Mouse (Mus musculus): ENCODE data around the gene Hdac9.
A peak's percentile ranks its signal among the peaks of the same experiment; 100 is the strongest.

The Hdac9 gene

GRCm38 (mm10) chr12:34220051-34220926 is 696.6 kb downstream of the Hdac9 start:
- DNase-seq (ENCODE audit: low spot score) = no peak

DNA sequence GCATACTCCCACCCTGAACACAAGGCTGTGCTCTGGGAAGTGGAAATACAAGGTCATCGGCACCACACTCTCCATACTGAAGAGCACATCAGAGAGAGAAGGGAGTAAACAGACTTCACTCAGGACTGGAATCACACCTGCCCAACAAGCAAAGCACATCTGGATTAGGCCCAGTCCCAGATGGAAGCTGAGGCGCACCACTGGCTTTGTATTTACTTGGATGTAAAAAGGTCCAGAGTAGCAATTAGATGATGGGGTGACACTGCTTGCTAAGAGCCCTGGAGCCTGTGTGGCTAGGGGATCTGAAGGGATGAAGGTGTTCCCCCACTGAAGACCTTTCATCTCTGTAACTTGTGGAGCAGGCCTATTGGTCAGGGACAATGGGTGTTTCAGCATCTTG is 698.3 kb downstream of the Hdac9 start:
- no peak for DNase-seq (ENCODE audit: low spot score)

- peak; percentile 30 for DNase-seq (ENCODE audit: low spot score)
These were observed 701.6 kb downstream of the Hdac9 start for GRCm38 (mm10) chr12:34215023-34216020.

DNA sequence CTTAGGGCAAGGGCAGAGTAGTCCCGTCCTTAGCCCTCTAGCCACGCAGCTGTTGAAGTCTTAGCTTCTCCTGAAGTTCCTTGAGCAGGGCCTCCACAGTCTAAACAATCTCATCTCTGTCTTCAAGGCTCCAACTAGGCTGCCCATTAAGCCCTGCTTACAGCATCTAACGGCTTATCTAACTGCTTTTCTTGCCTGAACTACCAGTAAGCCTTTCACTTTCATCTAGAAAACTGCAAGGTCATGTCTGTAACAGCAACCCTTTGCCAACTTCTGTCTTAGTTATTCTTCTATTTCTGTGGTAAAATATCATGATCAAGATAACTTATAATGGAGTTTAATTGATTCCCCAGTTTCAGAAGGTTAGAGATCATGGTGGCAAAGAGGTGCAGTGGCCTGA is 704.7 kb downstream of the Hdac9 start:
- DNase-seq (ENCODE audit: low spot score) = no peak

DNA sequence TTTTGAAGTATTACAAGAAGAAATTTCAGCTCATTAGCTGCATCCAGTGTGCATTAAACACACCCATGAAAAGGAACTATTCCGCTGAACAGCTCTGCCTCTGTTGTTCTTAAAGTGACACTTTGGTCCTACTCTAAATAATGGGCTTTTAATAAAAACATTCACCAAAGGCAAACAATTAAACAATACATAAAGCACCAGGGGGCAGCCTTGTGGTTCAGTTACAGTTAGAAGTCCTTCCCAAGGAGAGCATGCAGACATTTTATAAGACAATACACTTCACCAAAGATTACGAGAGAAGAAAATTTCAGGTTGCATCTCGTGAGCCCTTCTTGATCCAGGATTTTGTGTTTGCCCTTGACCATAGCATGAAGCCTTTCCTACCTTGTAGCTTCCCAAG is 715.4 kb downstream of the Hdac9 start:
- no peak for DNase-seq (ENCODE audit: low spot score)

DNA sequence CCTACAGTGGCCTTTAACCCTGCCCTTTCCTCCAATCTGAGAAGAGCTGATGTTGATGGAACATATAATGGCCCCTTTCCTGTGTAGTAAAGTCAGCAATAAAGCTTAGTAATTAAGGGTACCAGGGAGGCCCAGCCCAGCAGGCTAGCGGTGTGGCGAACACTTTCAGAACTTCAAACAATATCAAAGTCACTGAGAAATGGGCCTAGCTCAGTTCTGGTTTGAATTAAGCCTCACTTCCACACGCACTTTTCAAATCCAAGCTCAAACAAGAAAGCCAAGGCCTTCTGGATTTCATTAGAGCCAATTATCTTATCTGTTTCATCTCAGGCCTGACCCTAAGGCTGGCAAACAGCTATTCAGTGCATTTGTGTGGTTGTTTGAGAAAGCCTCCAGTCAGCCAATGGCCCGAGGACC is 716.9 kb downstream of the Hdac9 start:
- no peak for DNase-seq (ENCODE audit: low spot score)

DNA sequence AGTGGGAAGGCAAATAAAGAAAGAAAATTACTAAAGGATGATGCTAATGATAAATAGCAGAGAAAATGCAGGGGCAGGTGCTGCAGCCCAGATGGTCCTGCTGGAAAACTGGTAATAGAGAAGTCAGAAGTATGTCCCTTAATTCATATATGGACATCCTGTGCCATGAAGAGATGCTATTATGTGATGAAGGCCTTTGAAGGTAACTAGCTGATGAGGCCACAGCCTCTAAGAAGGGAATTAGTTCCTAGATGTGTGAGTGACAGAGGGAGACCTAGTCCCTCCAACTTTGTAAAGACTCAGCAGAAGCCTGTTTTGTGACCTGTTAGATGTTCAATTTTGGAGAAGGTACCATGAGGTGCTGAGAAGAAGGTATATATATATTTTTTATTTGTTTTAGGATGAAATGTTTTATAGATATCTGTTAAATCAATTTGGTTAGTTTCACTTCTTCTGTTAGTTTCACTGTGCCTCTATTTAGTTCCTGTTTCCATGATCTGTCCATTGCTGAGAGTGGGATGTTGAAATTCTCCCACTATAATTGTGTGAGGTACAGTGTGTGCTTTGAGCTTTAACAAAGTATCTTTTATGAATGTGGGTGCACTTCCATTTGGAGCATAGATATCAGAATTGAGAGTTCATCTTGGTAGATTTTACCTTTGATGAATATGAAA is 721.6 kb downstream of the Hdac9 start:
- no peak for DNase-seq (ENCODE audit: low spot score)

GRCm38 (mm10) chr12:34194116-34194515 is 722.8 kb downstream of the Hdac9 start:
- DNase-seq (ENCODE audit: low spot score) = no peak

GRCm38 (mm10) chr12:34191246-34191645 is 725.6 kb downstream of the Hdac9 start:
- no peak for DNase-seq (ENCODE audit: low spot score)

- no peak for DNase-seq (ENCODE audit: low spot score)
These were observed 738.0 kb downstream of the Hdac9 start for GRCm38 (mm10) chr12:34178931-34179330.

DNA sequence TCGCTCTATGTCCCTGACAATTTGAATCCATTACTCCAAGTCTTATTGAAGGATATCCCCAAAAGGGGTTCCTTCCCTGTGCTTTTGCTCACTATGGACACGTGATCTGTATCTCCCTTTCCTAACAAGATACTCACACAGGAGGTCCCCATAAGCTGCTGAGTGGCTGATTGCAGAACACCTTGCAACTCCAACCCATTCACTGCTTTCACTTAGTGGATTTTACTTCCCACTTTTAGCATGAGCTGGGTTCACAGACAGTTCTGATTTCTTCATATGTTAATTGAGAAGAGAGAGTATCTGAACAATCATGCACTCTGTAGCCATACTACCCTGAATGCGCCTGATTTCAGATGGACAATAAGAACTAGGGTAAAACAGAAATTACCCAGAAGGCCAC is 740.1 kb downstream of the Hdac9 start:
- no peak for DNase-seq (ENCODE audit: low spot score)

DNA sequence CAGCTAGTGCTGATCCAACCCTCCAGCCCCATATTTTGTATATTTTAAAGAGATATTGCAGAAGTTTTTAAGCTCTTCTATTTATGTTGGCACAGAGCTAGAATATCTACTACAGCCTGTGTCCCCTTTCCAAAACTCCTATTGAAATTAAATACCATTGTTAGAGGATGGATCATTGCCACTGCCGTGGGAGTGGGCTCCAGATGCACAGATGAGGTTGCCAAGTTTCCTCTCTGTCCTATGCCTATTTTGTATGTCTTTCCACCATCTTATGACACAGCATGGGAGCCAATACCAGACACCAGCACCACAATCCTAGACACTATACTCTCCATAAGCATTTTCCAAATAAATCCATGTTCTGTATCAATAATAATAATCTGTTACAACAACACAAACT is 743.9 kb downstream of the Hdac9 start:
- no peak for DNase-seq (ENCODE audit: low spot score)

DNA sequence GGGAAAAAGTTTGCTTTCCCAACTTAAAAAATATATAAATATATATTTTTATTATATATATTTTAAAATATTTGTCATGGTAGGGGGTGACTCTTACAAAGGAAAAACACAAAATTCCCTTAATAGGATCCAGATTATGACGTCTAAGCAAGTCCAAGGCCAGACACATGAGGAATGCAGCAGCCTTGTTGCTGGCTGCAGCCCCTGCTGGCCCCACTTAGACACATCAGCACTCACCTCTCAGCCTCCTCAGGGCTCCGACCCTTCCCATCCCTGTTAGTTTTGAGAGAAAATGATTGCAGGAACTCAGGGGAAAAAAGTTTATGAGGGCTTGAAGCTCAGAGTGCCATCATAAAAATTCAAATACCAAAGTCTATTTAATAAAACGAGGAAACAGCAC is 746.3 kb downstream of the Hdac9 start:
- no peak for DNase-seq (ENCODE audit: low spot score)

GRCm38 (mm10) chr12:34165674-34166073 is 751.2 kb downstream of the Hdac9 start:
- DNase-seq (ENCODE audit: low spot score) = no peak

- no peak for DNase-seq (ENCODE audit: low spot score)
These were observed 760.6 kb downstream of the Hdac9 start for GRCm38 (mm10) chr12:34156301-34156700.

DNA sequence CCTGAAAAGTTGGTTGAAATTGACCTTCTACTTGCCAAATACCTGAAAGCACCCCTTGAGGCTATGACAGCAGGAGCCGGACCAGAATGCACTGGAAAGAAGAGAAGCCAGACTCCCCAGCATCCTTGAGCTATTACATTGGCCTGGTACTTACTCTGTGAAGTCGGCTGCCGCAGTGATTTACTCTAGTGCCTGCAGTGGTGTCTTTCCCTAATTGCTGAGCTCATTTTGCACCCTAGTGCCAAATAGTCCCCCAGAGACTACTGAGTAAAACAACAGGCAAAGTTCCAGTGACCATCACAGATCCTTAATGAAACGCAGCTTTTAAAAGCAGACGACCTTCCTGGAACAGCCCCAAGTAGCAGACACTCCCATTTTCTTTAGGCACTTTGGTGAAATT is 761.2 kb downstream of the Hdac9 start:
- no peak for DNase-seq (ENCODE audit: low spot score)

DNA sequence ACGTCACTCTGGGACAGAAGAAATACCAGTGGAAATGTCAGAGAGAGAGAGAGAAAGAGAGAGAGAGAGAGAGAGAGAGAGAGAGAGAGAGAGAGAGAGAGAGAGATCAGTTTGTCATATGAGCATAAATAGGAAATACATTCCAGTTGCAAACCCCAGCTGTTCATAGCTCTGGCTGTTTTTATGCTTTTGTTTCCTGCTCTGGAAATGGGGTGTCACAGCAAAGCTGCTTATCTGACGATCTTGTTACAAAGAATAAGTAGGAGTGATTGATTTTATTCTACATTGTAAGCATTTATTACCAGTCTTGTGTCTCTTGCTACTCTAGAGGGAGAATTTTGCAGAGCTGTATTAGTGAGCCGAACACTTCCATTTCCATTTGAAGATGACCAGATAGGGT is 762.1 kb downstream of the Hdac9 start:
- no peak for DNase-seq (ENCODE audit: low spot score)

- no peak for DNase-seq (ENCODE audit: low spot score)
These were observed 765.6 kb downstream of the Hdac9 start for GRCm38 (mm10) chr12:34151336-34151735.

- no peak for DNase-seq (ENCODE audit: low spot score)
These were observed 774.2 kb downstream of the Hdac9 start for GRCm38 (mm10) chr12:34142743-34143142.

DNA sequence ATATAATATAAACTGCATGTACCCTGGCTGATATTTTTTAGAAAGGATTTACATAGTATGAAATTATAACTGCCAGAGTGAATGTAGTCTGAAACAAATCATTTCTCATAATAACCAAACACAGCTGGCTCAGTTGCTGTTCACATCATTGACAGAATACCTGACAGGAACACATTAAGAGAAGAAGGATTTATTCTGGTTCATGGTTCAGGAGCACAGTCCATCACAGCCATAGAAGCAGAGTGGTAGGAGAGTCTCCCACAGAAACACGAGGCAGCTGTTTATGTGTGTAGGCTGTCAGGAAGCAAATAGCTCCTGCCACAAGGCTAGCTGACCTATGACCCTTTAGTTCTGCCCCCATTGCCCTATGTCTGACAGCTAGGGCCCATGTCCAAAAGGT is 803.6 kb downstream of the Hdac9 start:
- no peak for DNase-seq (ENCODE audit: low spot score)

GRCm38 (mm10) chr12:34092953-34093352 is 823.9 kb downstream of the Hdac9 start:
- DNase-seq (ENCODE audit: low spot score) = no peak

DNA sequence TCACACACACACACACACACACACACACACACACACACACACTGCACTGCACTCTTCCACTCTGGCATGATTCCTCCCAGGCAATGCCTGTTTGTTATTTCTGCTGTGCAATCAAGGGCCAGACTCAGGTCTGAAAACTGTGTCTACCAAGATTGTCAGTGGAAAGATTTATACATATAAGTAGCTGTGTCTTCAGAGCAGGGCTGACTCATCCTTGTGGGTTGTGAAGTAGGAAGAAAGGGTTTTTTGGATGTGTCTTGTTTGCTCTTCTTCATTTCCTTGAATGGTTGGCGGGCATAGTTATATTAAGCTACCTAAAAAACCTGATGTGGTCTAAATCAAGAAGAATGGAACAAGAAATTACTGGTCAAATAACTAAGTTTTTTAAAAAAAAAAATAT is 825.0 kb downstream of the Hdac9 start:
- DNase-seq (ENCODE audit: low spot score) = no peak

Measured in testis, postnatal 14 days (tissue).